Mouse (Mus musculus): ENCODE results near the gene Ank3.

GRCm38 (mm10) chr10:69584566-69584965 is 186.0 kb downstream of the Ank3 start:
- TF ChIP-seq CTCF (IDR thresholded peaks at IDR 0.05; ENCODE audit: insufficient read depth, low read length) (no peak), POLR2A (IDR thresholded peaks at IDR 0.05; ENCODE audit: borderline replicate concordance, extremely low read depth, low read depth, low read length) (no peak)

Measured in lung, adult 2 months (tissue).